Mouse (Mus musculus): ENCODE results near the gene Ybx2.
"Not testable (repeated sequence)": the region's sequence is repeated elsewhere in the genome, so short reads cannot be mapped to it uniquely, and the experiment has no call there.

GRCm38 (mm10) chr11:69930176-69930575, 5.4 kb upstream of the Ybx2 start:
- not testable (repeated sequence) for TF ChIP-seq USF1 (IDR thresholded peaks at IDR 0.05; ENCODE audit: low read depth); CTCF (IDR thresholded peaks at IDR 0.05; ENCODE audit: control insufficient read depth, insufficient read depth, insufficient read length); MYOG (IDR thresholded peaks at IDR 0.05; ENCODE audit: control insufficient read depth, extremely low read depth, insufficient read length); MYOD1 (IDR thresholded peaks at IDR 0.05; ENCODE audit: control insufficient read depth, insufficient read length, low read depth); MAX (IDR thresholded peaks at IDR 0.05)
